Mouse (Mus musculus) CD4-positive, CD25-positive, alpha-beta regulatory T cell, adult 2 months (primary cell): ENCODE measurements around the gene Pafah1b2.

Experiments used
- DNase-seq: peaks from one replicate; pipeline ENCODE4 v3.0.0-alpha.2; 2012; ENCODE audit warnings: low read depth, low spot score

Gene Pafah1b2

DNA sequence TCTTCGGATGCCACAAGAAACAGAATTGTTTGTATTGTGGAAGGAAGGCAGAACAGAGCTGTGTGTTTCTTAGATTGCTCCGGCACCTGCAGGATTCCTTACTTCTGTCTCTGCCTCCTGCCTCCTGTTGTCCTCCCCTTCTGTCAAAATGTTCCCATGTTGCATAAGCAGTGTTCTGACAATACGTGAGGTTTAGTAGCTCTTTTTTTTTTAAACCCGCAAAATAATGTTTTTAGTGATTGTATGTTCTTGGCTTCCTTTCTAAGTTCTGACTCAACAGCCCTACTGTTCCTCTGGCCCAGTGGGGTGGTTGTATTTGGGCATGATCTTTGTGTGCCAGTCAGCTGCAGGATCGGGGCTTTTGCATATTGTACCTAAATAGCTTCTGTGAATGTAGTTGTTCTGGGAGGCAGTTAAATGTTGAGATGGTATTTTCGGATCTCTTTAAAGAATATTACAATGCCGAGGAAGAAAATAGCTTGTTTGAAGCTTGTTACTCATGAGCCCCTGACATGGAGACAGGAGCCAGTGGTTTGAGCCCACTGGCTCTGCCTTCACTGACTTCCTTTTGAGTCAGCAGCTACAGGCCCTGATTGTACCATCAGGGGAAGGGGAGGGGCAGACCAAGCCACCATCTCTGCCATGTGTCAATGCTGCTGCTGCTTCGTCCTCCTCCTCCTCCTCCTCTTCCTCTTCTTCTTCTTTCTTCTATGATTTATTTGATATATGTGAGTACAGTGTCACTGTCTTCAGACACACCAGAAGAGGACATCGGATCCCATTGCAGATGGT, 13.8 kb upstream of the Pafah1b2 start:
- peak; percentile 18 for DNase-seq

DNA sequence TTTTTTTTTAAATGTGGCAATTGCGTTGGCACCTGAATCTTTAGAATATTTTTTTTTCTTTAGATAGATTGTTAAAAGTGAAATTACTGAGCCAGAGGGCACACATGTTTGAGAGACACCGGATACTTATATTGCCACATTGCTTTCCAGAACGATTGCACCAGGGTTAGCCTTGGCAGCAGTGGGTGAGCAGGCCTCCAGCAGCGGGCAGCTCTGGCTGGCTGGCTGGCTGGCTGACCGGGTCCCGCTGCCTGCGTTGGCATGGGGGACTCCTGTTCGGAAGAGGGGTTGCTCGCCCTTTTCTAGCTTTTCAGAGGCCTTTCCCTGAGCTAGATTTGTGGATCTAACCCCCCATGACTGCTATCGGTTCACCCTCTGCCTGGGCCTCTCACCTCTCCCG, 11.1 kb upstream of the Pafah1b2 start:
- DNase-seq: no peak

DNA sequence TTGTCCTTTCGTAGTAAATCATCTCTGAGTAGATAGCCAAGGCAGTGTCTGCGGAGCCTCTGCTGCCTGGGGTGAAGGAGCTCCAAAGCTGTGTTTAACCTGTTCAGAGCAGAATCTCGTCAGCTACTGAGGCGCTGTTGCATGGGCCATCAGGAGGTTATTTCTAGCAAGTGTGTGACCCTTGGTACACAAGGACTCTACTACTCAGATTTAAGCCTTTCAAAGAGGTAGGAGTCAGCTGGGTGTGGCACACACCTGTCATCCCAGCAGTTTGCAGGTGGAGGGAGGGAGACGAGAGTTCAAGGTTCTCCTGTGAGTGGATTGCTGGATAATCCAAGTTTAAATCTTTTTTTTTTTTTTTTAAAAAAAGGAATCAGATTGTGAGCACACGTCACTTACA, 7.5 kb upstream of the Pafah1b2 start:
- no peak for DNase-seq

DNA sequence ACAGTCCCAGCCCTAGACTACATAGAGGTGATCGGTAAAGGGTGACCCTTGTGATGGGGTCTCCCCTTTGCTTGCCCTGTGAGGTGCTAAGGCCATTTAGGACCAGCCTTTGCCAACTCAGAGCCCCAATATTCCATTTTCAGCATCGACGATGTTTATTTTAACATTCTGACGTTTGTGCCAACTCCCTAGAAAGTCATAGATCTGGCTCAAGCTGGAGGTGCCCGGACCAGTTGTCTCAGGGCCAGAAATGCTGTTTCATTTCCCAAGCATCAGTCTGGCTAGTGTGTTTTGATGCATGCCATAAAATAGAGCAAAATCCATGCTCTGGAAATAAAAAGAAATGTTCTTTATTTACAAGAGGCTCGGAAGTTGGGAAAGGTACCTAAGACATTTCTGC, 5.8 kb upstream of the Pafah1b2 start:
- no peak for DNase-seq

DNA sequence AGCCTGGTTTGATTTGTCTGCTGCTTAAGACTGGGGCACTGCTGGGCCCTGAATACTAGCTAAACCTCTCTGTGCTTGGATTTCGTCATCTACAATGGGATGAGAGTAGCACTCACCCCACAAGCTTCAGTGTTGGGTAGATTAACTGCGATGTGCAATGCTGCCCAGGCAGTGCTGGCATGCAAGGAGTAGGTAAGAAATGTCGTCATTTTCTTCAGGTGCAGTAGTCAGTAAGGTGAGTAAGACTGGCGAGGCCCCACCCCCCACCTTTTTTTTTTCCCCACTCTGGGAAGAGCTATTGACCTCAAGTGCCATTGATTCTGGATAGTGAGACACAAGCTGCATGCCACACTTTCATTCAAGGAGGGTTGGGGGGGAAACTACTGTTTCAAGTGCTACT, 3.9 kb upstream of the Pafah1b2 start:
- DNase-seq: no peak

DNA sequence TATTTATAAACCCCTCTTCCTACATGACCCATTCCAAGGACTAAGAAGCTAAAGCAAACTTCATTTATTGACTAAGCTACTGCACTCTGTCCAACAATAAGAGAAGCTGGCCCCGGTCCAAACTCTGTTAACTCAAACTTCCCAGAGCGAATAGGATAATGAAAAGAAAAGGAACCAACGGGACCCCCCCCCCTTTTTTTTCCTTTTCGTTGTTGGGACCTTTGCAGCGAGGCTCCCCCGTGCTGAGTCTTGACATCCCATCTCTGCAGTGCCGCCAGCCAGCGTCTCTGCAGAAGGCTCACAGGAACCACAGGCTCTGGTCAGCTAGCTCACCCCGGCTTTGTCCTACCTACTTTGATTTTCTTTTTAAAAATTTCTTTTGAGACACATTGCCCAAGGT, 3.3 kb upstream of the Pafah1b2 start:
- no peak for DNase-seq

DNA sequence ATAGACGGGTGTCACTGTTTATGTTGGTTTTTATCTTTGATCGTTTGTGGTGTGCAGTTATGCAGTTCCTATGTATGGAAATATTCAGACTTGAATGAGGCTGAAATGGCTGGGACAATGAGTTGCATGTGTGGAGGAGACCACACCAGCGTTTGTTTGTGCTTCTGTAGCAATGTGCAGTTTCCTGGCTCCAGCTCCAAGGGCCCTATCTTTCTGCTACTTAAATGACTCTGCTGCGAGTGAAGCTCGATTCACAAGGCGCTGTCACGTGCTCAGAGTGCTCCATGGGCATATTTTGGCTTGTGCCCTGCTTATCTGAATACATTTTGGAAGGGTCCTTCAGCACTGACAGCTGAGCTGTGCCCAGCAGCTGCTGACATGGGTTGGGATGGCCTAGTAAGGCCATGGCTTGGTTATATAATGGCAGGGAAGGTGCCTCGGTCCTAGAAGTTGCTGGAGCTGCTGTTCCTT, 2.6 kb upstream of the Pafah1b2 start:
- DNase-seq: peak; percentile 59

DNA sequence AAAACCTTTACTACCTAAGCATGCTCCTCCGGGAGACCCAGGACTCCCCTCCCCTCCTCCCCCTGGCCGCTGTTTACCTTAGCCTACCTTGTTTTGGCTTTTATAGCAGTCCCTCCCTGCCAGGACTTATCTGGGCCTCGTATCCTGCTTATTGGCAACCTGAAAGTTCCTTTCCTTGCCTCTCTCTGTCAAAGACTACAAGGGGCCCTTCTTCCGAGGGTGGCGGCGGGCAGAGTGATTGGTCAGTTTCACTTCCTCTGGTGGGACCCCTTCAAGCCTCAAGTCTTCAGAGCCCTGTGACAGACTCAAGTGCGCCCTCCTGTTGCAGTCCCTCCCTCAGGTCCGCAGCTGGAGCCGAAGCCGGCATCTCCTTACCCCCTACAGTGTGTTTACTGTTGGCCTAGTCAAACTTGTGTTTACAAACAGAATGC, 1.8 kb upstream of the Pafah1b2 start:
- peak; percentile 68 for DNase-seq

DNA sequence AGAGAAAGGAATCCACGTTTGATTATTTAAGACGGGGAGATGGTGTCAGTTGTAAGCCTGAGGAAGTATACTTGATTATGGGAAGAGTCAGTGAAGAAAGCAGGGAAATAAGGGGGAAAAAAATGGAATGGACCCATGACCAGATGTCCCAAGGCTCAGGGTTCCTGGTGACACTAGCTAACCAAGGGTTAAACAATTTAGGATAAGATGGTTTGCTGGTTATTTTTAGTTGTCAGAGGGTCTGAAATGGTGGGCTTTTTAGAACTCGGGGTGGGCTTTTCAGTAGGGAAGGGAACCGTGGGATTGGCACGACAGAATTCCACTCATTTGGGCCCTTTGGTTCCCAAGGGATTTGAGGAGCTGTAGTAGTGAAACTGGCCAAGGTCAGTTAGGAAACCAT, 1.1 kb upstream of the Pafah1b2 start:
- DNase-seq: no peak

DNA sequence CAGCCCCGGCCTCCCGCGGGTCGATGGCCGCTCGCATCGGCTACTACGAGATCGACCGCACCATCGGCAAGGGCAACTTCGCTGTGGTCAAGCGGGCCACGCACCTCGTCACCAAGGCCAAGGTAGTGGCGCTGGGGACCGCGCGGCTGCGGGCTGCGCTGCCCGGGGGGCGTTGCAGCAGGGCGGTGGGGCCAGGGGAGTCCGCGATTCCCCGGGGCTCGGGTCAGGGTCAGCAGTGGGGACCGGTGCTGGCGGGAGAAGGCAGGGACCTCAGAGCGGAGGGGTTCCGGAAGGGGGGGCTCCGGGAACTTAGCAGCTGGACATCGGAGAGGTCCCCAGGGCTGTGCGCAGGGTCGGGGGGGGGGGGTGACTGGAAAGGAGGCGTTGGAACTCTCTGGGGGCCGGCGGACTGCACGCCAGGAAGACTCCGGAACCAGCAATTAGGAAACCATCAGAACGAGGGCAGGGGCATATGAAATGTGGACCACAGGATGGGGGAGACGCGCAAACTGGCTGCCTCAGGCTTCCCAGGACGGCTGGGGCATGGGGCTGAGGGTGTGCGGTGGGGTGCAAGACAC, 608 bp upstream of the Pafah1b2 start:
- DNase-seq: peak; percentile 59

DNA sequence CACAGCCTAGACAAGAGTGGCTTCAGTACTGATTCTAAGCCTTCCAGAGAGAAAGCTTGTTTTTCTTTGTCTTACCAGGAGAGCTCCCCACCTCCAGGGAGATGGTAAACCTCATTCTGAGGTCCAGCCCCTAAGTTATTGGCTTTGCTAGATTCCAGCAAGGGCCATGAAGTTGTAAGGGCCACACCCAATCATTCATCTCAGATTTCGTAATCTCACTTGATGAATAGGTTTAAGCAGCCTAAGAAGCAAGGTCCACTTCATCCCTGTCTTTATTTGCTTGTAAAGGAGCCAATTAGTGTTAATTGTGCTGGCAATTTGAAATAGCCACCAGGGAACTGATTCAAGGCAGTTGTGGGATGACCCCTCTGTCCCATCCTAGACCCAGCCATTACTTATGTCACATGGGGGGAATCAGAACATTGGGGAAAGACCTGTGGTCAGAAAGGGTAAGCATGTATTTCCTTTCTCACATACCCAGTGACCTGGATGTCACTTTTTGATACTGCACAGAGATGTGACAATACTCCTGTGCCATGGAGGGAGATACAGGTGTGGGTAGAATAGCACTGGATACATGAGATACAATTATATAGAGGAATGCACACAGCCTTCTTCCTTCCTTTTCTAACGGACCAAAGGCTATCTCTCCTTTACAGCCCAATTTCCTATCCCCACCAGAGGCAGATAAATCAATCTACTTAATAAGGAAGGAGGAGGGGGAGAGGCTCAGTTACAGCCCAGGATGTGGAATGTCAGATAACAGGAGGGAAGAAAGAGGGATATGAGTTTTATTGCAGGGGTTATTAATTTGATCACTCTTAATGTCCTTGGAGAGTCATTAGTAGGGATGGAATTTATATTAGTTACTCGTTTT, 1.2 kb downstream of the Pafah1b2 start:
- DNase-seq: no peak

DNA sequence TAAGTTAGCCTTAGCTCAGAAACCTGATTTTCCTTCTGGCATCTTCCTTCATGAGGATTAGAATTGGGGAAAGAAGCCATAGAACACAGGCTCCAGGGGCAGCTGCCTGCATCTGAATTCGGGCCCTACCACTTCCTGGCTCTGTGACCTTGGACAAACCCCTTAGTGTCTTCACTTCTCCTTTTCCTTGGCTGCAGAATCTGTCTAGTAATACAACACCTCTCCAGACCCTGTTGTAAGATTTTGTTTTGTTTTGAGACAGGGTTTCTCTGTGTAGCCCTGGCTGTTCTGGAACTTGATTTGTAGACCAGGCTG, 2.9 kb downstream of the Pafah1b2 start:
- no peak for DNase-seq

DNA sequence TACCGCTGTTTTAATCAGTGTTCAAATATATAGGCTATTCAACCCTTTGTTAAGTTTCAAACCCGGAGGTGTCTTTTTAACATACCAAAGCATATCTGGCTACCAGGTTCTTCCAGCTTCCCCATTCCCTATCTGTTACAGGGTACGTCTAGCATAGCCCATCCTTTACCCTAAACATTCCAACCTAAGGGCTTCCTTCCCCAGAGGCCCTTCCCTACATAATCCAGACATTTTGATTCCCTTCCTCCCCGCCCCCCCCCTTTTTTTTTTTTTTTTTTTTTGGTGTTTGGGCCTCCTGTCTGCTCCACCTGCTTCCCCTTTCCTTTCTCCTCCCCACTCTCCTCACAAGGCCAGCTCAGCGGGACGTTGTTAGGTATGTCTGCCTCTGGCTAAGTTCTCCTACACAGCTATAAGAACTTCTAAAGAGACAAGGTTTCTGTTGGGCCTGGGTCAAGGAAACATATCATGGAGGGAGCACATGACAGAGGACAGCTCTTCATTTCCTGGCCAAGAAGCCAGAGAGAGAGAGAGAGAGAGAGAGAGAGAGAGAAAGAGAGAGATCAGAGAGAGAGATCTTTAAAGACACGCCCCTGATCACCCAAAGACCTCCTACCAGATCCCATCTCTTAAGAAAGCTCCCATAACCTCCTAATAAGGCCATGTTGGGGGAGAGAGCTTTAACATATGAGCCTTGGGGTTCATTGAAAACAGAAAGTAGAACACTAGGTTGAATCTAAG, 3.4 kb downstream of the Pafah1b2 start:
- no peak for DNase-seq

DNA sequence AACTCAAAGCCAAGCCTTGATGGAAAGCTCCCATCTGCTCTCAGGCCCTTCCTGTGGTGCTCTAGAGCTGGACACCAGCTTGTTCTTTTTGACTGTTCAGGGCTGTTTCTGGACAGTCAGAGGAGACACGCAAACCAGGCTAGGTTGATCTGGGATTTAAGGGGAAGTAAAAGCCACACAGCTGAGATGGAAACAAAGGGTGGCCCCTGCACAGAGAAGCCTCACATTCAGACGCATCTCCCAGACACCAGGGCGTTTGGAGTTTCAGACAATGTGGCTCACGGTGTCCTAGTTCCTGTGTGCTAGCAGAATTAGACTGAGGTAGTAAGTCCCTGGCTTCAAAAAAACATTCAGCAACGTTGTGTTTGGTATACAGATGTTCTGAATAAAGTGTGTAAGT, 6.3 kb downstream of the Pafah1b2 start:
- no peak for DNase-seq

DNA sequence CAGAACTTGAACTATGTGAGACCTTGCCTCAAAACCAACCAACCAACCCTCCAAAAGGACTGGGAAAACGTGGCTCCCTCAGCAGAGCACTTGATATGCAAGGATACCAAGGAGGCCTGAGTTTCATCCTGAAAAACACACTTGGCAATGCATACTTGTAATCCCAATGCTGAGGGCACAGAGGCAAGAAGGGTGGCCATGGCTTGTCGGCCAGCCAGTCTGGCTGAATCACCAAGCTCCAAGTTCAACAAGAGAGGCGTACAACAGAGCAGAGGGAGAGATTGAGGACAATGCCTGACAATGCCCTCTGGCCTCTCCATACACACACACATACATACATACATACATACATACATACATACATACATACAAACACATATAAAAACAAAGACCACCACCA, 8.0 kb downstream of the Pafah1b2 start:
- DNase-seq: no peak

DNA sequence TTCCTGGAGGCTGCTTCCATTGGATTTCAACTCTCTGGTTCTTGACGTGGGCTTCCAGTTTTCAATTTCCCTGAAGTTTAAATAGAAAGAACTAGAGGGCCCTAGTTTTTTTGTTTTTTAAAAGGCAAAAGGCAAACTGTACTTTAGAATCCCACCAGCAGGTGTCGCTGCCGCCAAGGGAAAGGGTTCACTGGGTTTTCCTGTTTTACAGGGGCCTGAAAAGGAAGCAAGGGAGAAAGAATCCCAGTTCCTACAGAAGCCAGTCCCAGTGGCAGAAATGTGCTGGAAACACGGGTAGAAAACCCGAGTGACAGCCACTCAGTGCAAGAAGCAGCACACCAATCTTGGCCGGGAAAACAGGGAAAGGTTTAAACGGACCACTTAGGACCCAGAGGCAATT, 8.8 kb downstream of the Pafah1b2 start:
- peak; percentile 79 for DNase-seq

DNA sequence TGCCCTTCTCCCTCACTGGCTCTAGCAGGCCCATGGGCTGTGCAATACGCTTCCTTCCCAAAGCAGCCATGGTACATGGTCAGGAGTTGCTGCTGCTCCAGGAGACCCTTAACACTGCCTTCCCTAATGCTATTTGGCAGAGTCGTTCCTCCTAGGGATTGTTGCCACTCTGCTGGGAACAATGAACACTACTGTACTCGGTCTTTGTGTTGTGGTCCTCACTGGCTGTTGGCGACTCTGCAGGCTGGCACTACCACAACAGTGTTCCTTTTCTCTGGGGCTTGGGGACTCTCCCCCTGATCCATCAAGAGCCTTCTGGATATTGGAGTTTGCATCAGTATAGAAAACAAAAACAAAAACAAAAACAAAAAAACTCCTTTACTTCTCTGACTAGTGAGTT, 13.5 kb downstream of the Pafah1b2 start:
- no peak for DNase-seq

DNA sequence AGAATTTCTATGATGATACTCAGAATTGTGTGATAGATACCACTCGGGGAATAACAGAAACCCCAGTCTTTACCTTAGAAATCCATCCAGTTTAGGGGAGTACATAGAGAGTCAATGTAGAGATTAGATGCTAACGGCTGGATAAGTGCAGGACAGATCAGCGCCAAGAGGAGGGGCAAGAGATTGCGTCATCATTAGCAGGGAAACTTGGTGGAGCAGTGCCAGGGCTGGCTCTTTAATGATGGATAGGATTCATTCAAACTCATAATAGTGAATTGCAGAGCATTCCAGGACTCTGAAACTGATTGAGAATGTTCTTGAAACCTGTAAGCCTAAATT, 27.3 kb downstream of the Pafah1b2 start:
- DNase-seq: peak; percentile 62

DNA sequence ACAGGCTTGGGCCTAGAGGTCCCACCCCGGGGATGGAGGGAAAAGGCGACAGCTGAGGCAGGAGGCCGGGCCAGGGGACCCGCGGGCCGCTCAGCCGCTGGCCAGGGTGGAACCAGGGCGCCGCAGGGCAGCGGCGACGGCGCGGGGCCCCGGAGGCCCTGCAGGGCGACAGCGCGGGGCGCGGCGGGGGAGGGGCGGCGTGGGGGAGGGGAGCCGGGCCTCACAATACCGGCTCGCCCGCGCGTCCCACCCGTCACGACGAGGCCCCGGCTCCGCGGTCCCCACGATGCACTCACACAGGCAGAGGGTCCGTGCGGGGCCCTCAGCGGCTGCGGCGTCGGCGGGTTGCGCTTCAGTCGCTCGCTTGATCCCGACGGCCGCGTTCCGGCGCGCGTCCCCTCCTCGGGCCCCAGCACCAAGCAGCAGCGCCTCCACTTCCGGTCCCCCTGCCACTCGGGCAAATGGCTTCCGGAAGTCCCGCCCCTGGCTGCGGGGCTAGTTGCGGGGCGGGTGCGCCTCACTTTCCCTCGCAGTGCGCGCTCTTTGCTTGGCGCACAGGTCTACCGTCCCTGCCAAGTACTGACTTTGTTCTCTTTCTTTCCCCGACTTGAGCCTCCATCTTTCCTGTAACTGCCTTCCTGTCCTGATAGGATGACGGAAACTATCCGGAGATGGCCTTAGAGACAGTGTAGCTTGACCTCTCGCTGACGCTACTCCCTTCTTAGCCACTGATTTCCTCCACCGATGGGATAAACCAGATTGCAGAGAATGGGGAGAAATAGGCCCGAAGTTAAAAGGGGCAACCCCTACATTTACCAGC, 27.9 kb downstream of the Pafah1b2 start:
- DNase-seq: peak; percentile 93

DNA sequence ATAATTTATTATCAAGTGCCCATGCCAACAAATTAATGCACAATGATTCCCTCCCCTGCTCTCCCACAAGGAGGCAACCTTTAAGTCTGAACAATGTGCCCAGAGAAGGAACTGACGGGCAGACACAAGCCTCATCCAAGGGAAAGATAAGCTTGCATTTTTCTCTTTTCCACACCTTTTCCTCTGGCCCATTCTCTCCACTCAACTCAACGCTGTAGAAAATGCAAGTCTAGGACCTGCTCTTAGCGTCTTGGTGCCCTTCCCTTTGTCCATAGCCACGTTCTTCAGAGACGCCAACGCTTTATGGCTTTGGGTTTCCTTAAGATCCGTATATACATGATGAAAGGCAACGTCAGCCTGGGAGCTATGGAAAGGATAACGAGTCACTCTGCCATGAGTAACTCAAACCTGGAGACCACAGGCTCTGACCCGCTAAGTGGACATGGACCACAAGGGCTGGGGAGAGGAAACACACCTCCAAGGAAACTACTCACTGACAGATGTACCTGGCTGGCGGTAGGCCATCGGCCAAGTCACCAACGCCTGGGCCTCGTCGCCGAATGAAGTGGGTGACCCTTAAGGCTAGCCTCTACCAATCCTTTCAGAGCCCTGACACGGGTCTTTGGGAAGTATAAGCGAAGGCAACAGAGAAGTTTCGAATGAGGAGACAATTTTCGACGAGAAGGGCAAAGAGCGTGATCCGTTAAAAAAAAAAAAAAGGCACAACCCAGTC, 28.6 kb downstream of the Pafah1b2 start:
- DNase-seq: peak; percentile 42
